Mouse (Mus musculus) heart, adult 18-20 months (tissue): ENCODE data around the gene Tssk1. TPM values are rescaled to one million over a fixed set of nuclear protein-coding genes. Genes with fewer than 3 reads are reported as not detected.

Experiments used
- DNase-seq, 2 experiments: peaks; one replicate each; pipeline ENCODE4 v3.0.0; 2021 to 2022; ENCODE audit warnings: mixed read lengths in 1 of 2
- long read RNA-seq, 2 experiments: library from polyadenylated mRNA; stranded (forward); transcript quantifications; one replicate each; pipeline ENCODE4 v2.0.0; 2021
- total RNA-seq, 2 experiments: library from RNA; stranded (reverse); gene quantifications; 2 replicates each; pipeline ENCODE4 v1.2.3; 2021

Gene Tssk1
- total RNA-seq, result under 1 TPM; 0.12 to 0.33 TPM
- long read RNA-seq, experiment 1, partial matches to known transcripts, result 0 of 1 reads
- long read RNA-seq, experiment 1, other reads (novel, unspliced or antisense), result 0 of 1 reads
- long read RNA-seq, experiment 2, partial matches to known transcripts, result 0 of 1 reads
- long read RNA-seq, experiment 2, other reads (novel, unspliced or antisense), result 0 of 1 reads

DNA sequence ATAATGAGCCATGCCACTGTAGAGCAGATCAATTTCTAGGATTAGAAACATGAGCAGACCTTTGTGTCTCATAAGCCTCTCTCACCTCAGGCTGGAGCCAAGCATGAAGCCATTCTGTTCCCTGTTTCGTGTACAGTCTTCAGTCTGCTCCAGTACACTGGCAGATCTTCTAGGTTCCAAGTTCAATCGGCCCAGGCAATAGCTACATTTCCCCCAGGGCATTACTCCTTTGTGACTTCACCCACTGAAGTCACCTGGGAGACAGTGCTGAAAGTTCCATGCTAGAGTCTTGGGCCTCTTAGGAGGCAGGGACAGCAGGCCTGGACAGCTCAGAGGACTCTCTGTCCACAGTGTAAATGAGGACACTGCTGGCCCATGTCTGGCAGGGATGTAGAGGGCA, at the start of gene Tssk1:
TSS of gene Tssk1 (plus strand) at position 301 of the 400 bp plus-strand sequence.
- no peak for DNase-seq

- no peak for DNase-seq
Measured at GRCm38 (mm10) chr16:17848431-17848830, 45.6 kb upstream of the Tssk1 start.

DNA sequence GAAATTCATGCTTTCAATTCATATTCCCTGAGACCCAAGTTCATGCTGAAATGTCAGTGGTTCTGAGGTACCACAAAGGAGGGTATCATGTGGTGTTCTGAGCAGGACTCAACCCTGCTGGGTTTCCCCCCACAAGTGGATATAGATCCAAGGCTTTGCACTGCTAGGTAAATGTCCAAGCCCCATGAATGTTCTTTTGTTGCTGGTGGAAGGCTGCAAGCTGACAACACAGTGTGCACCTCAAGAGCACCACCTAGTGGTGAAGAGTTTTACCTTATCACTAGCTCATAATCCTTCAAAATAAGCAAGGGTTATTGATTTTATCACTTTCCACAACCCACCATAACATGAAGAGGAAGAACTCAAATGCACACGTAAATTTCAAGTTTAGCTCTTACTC, 45.1 kb upstream of the Tssk1 start:
- peak; percentile 23 to 69 for DNase-seq

GRCm38 (mm10) chr16:17849486-17849885, 44.5 kb upstream of the Tssk1 start:
- DNase-seq, result no peak

- no peak for DNase-seq
Measured at GRCm38 (mm10) chr16:17851331-17851730, 42.7 kb upstream of the Tssk1 start.

DNA sequence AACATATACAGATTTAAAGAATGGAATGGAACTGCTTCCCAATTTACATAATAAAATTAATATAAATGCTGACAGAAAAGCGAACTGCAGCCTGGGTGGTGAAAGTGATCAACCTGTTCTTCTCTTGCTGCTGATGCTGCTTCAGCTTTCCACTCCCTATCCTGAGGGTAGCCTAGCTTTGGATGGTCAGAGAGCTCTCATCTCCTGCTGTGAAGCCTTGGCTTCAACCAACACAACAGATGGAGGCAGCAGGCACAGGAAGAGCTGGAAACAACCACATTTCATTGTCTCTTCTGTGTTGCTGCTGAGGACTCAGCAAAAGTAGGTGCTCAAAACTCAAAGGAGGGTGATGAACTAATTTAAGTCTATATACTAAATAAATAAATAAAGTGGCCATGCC, 42.2 kb upstream of the Tssk1 start:
- DNase-seq, result no peak

DNA sequence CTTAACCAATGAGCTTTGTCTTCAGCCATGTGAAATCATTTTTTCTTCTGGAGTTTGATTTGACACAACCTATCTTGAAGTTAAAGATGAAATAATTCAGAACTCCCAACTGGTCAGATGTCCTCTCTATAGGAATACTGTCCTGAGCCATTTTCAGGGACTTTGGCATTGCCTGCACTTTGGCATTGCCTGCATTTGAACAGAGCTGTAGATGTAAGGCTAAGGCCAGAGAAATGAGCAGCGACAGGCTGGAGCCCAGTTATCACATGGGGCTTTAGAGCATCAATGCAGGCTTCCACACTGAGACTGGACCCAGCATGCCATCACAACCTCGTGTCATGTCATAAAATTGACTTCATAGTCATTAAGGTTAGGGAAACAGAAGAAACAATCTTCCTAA, 40.8 kb upstream of the Tssk1 start:
- no peak for DNase-seq

GRCm38 (mm10) chr16:17857157-17857556, 36.9 kb upstream of the Tssk1 start:
- DNase-seq, result no peak

GRCm38 (mm10) chr16:17858592-17858991, 35.4 kb upstream of the Tssk1 start:
- no peak for DNase-seq

GRCm38 (mm10) chr16:17865293-17865692, 28.7 kb upstream of the Tssk1 start:
- DNase-seq, result no peak

- no peak for DNase-seq
Measured at GRCm38 (mm10) chr16:17865770-17866169, 28.3 kb upstream of the Tssk1 start.

GRCm38 (mm10) chr16:17871248-17871647, 22.8 kb upstream of the Tssk1 start:
- no peak for DNase-seq

DNA sequence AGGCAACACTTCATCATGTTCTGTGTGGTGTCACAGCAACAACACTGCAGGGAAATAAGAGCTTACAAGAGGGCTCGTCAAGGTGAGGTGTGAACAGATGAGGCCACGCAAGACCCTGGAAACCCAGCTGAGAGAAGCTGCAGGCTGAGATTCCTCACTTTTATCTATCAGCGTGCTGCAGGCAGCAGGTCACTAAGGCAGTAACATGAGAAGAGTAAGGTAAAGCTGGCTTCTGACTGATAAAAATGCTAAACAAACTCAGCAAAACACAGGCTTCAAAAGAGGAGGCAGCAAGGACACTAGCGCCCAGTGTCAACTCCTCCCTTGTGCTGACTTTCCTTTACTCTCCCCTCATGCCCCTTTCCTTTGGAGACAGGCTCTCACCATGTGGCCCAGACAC, 21.0 kb upstream of the Tssk1 start:
- DNase-seq, result no peak

DNA sequence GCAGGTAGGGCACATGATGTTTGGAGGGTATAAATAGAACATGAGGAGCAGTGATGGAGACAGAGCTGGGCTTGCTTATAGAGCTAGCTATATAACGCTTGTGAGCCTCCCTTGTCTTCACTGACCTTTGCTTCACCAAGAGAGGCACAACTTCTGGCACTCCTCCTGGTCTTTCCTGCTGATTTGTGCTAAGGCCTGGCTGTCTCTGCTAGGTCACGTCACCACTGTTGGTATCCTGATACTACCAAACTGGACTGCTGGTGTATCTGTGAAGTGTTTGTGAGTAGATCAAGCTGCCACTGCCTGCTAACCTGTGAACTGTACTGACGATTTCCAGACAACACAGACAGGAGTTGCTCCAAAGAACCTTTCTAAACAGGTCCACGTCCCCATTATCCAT, 18.8 kb upstream of the Tssk1 start:
- DNase-seq, result peak; percentile 44 to 58

- DNase-seq, result no peak
Measured at GRCm38 (mm10) chr16:17876096-17876495, 17.9 kb upstream of the Tssk1 start.

DNA sequence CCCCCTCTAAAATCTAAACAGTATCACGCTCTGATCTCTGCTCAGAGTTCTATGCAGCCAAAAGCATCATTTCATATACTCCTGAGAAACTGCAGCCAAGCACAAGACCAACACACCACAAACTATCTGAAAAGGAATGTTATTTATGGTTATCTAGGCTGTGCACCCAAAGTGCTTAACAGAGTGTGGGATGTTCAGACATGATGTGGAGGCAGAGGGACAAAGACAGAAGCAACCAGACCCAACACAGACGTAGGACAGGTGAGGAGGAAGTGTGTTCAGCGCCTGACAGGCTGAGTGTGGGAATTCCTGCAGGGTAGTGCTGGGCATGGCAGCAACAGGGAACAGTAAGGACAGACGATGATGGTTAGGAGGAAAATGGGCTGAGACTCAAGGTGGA, 14.5 kb upstream of the Tssk1 start:
- DNase-seq, result no peak

- DNase-seq, result no peak
Measured at GRCm38 (mm10) chr16:17882196-17882595, 11.8 kb upstream of the Tssk1 start.

DNA sequence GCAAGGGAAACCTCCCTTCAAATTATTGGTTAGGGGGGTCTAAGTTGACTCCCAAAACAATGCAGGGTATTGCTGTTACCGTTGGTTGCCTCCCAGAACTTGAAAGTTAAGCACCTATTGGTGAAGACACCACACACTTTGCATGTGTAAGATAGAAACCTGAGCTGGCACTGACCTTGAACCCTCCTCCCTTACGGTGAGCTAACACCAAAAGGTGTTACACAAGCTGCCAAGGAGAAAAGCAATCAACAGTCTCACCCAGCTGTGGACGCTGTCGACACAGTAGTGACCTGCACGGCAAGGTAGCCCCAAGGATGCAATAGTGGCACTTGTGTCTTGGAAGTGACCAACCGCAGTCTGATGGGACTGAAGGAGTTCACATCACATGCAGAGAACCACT, 9.9 kb upstream of the Tssk1 start:
- DNase-seq, result no peak

DNA sequence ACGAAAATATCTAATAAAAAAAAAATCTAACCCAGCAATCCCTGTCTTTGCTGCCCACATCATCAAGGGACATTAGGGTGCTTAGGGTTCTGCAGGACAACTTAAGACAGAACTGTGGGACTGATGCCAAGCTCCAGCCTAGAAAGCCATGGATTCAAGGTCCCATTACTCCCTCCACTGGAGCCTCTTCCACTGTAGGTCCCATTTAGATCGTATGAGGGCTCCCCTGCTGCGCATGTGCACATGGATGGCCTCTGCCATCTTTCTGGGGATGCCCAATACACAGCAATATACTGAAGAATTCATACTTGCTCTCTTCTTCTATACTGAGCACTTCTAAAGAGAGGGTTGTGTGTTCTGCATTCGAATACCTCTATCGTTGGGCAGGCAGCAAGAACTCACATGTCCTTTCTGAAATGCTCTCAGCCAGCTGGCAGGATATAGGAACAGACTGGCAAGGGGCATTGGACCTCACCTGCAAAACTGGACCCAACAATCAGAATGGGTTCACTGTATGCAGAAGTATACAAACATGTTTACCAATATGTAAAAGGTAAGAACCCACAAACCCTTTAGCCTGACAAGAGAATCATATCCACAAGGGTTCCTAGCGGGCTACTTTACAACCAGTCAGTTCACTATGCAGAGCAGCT, 4.2 kb upstream of the Tssk1 start:
- DNase-seq, result no peak

GRCm38 (mm10) chr16:17890342-17890727, 3.7 kb upstream of the Tssk1 start:
- peak in 1 of 2 experiments; percentile 22 for DNase-seq

DNA sequence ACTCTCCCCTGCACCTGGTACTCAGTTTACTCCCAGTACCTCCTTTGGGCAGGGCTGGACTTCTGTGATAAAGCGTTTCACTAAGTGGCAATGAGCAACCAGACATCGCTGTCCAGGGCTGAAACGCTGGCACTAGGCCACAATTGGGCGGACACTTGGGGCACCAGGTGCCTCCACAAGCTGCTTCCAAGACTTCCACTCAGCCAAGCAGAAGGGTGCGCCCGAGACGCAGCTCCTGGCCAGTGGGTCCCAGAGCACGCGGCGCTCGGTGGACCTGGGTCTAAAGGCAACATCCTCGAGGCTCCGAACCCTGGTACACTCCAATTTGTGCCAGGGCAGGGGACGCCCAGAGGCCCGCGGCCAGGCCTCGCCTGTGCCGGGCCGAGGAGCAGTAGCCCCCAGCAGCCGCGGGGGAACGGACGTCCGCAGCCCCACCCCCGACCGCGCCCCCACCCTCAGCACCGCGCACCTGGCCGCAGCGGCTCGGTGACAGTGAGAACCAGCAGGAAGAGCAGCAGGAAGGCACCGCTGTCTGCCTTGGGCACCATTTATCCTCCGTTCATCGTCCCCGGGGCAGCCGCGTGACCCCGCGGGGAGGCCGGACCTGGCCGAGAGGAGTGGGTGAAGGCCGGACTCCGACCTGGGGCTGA, 3.0 kb upstream of the Tssk1 start:
- DNase-seq, result peak; percentile 80 to 81

DNA sequence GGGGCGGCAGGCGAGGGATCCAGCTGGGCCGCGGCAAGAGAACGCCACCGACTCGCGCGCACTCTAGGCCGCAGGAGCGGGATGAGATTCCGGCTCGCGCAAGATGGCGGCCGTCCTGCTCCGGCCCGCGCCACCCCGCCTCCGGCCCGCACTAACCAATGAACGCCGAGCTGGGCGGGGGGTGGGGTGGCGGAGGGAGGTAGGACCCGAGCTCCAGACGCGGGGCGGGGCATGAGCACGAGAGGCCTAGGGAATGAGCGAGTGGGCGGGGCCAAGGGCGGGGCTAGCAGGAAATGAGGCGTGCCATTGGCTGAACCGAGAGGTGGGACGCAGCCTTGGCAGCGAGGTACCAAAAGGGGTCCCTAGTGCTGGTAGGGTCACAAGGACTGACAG, 2.5 kb upstream of the Tssk1 start, which contains the start of gene Gm20518:
TSS of gene Gm20518 (minus strand) at position 105 of the 393 bp plus-strand sequence.
- peak; percentile 99 to 100 for DNase-seq

- peak; percentile 58 to 67 for DNase-seq
Measured at GRCm38 (mm10) chr16:17892606-17893005, 1.4 kb upstream of the Tssk1 start.

DNA sequence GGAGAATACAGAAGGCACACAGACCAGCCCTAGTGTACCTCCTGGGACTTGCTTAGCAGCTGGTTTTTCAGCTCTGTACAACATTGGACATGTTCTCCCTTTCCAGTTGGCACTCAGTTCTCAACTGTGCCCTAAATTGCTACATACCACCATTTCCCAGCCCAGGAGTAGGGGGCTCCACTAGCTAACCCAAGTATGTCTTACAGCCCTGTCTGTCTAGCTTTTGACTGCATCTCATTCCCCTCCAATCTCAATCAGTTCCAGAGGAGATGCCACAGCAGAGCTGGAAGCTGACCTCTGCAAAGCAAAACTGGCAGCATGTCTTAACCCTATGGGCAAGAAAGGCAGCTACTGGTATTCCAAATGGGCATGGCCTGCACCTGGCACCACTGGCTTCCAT, 2.1 kb downstream of the Tssk1 start:
- DNase-seq, result no peak
